Mouse (Mus musculus): ENCODE measurements around the gene Tlr9. TPM values are rescaled to one million over a fixed set of nuclear protein-coding genes. Genes with fewer than 3 reads are reported as not detected.
A peak's percentile ranks its signal among the peaks of the same experiment; 100 is the strongest.

Tlr9 gene
- total and polyA plus RNA-seq, 3 experiments, result 0.27 TPM; not detected in 2

DNA sequence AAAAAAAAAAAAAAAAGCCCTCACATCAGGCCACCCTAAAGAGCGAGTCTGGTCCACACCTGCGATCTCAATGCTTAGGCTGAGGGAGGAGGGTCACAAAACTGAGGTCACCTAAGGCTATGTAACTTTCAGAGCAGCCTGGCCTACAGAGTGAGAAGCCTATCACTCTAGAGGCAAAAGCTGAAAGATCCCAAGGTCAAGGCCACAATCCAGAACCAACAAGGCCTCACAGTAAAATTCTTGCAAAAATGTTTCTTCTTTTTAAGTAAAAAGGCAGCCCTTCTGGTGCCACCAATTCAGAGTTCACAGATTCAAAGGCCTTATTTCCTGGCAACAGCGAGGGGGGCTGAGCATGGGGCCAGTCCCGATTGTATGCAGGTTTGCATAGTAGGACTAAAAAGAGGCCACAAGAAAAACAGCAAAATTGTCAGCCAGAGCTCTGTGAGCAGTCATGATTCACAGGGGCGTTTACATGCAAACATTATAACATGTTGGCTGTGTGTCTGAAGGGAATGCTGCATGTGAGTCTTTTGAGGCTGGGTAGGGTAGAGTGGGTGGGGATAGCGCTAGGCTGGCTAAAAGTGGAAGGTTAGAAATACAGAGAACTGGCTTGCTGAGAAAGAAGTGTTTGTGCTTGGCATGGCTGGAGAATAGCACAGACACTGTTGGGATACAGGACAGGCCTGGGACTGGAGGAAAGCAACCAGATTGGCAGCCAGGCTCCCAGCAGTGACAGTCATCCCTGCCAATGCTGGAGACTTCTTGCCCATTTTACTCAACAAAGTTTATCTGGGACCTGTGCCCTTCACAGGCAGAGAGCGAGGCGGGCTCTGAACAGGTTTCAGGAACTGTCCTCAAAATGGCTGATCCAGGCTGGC is 28.2 kb upstream of the Tlr9 start:
- H3K4me3 ChIP-seq (ENCODE audit: low read depth, low read length), result no peak overlapping the region
- no peak for TF ChIP-seq CTCF (IDR thresholded peaks at IDR 0.05; ENCODE audit: low read depth, low read length)
- no peak for TF ChIP-seq TAL1 (conservative IDR thresholded peaks at IDR 0.05; ENCODE audit: low read depth, low read length)
- no peak for TF ChIP-seq POLR2AphosphoS5 (IDR thresholded peaks at IDR 0.05; ENCODE audit: insufficient replicate concordance, low read depth, low read length)
- no peak for TF ChIP-seq GATA1 (IDR thresholded peaks at IDR 0.05; ENCODE audit: borderline replicate concordance, low read length)
- no peak for TF ChIP-seq GATA2 (IDR thresholded peaks at IDR 0.05; ENCODE audit: borderline replicate concordance, low read depth, low read length)
- no peaks in the 10 kb centered on the region for H3K27me3 ChIP-seq (ENCODE audit: insufficient read depth, low read length)
- H3K36me3 ChIP-seq (replicated peaks), result peaks cover 88% of the 10 kb centered on the region
- ATAC-seq (ENCODE audit: extremely low read depth, insufficient number of reproducible peaks, low FRiP score, poor library complexity, severe bottlenecking) (no peak), DNase-seq (ENCODE audit: low spot score) (no peak)
- peaks cover 38% of the 10 kb centered on the region for H3K4me1 ChIP-seq (ENCODE audit: insufficient read depth, low read depth, low read length)
- no peaks in the 10 kb centered on the region for H3K9me3 ChIP-seq (replicated peaks)

DNA sequence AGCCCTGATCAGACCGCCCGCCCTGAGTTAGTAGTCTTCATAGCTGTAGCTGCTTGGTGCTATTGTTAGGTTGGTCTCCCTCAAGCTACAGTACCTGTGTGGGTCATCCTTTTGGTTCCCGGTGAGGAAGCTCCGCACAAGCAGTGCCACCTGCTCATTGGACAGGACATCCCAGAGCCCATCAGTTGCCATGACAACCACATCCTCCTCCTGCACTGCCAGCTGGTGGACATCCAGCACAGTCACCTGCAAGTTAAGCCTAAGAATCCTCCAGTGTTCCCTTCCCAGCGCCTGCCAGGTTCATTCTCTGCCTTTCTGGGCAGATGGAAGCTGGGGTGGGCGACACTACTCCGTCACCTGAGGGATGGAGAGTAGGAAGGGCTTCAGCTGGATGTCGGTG is 26.7 kb upstream of the Tlr9 start:
- ATAC-seq (ENCODE audit: extremely low read depth, insufficient number of reproducible peaks, low FRiP score, poor library complexity, severe bottlenecking), result no peak
- H3K27me3 ChIP-seq (ENCODE audit: insufficient read depth, low read length), result no peaks in the 10 kb centered on the region
- peaks cover 73% of the 10 kb centered on the region for H3K36me3 ChIP-seq (replicated peaks)
- no peak for TF ChIP-seq POLR2AphosphoS5 (IDR thresholded peaks at IDR 0.05; ENCODE audit: insufficient replicate concordance, low read depth, low read length)
- TF ChIP-seq CTCF (IDR thresholded peaks at IDR 0.05; ENCODE audit: low read depth, low read length), result no peak
- no peak for TF ChIP-seq GATA1 (IDR thresholded peaks at IDR 0.05; ENCODE audit: borderline replicate concordance, low read length)
- no peak overlapping the region for H3K4me3 ChIP-seq (ENCODE audit: low read depth, low read length)
- H3K4me1 ChIP-seq (ENCODE audit: insufficient read depth, low read depth, low read length), result peaks cover 52% of the 10 kb centered on the region
- DNase-seq (ENCODE audit: low spot score), result no peak
- H3K9me3 ChIP-seq (replicated peaks), result no peaks in the 10 kb centered on the region

DNA sequence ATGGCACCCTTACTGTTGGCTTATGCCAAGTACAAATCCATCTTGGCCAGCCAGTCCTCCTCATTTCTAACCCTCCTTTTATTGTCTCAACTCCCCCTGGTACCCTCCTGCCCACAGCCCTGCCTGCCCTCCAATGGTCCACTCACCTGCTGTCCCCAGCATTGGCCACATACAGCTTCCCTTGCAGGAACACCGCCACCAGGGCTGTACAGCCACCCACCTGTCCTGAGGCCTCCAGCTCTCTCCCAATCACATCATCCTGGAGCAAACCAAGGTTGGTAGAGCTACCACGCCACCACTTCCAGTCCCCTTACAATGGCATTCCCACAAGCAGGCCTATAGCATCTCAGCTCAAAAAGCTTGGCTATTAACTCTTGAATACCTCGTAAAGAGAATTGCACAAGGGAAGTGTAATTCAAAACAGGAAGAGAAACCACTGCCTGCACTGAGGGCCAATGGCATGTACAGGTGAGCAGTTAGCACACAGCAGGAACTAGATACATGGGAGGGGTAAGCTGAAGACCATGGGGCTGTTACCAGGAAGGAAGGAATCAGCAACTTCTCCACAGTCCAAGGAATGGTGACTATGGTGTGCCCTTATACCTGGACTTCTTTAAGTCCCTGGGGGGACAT is 25.2 kb upstream of the Tlr9 start:
- DNase-seq (ENCODE audit: low spot score) (no peak), ATAC-seq (ENCODE audit: extremely low read depth, insufficient number of reproducible peaks, low FRiP score, poor library complexity, severe bottlenecking) (no peak)
- H3K4me3 ChIP-seq (ENCODE audit: low read depth, low read length), result no peak overlapping the region
- H3K36me3 ChIP-seq (replicated peaks), result peaks cover 58% of the 10 kb centered on the region
- H3K4me1 ChIP-seq (ENCODE audit: insufficient read depth, low read depth, low read length), result peaks cover 57% of the 10 kb centered on the region
- no peaks in the 10 kb centered on the region for H3K9me3 ChIP-seq (replicated peaks)
- TF ChIP-seq CTCF (IDR thresholded peaks at IDR 0.05; ENCODE audit: low read depth, low read length) (no peak), GATA1 (IDR thresholded peaks at IDR 0.05; ENCODE audit: borderline replicate concordance, low read length) (no peak), GATA2 (IDR thresholded peaks at IDR 0.05; ENCODE audit: borderline replicate concordance, low read depth, low read length) (no peak)
- H3K27me3 ChIP-seq (ENCODE audit: insufficient read depth, low read length), result no peaks in the 10 kb centered on the region

DNA sequence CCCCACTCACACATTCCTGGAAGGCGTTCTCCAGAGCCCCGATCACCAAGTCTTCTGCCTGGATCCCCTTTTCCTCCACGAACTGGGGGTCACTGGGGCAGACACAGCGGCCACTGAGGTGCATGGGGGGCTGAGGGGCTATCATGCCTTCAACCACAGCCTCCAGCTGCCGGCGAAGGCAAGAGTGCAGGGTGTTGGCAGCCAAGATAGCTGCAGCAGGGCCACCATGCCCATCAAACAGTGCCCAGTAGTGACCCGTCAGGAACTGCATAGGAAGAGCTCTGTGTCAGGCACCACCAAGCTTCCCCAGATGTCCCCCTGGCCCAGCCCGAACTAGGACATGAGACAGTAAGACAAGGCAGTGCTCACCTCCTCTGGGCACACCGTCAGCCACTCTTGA is 24.7 kb upstream of the Tlr9 start:
- TF ChIP-seq POLR2AphosphoS5 (IDR thresholded peaks at IDR 0.05; ENCODE audit: insufficient replicate concordance, low read depth, low read length) (no peak), GATA2 (IDR thresholded peaks at IDR 0.05; ENCODE audit: borderline replicate concordance, low read depth, low read length) (no peak), CTCF (IDR thresholded peaks at IDR 0.05; ENCODE audit: low read depth, low read length) (no peak), GATA1 (IDR thresholded peaks at IDR 0.05; ENCODE audit: borderline replicate concordance, low read length) (no peak), TAL1 (conservative IDR thresholded peaks at IDR 0.05; ENCODE audit: low read depth, low read length) (no peak)
- no peak for DNase-seq (ENCODE audit: low spot score)
- peaks cover 52% of the 10 kb centered on the region for H3K36me3 ChIP-seq (replicated peaks)
- H3K27me3 ChIP-seq (ENCODE audit: insufficient read depth, low read length), result no peaks in the 10 kb centered on the region
- no peak for ATAC-seq (ENCODE audit: extremely low read depth, insufficient number of reproducible peaks, low FRiP score, poor library complexity, severe bottlenecking)
- H3K4me3 ChIP-seq (ENCODE audit: low read depth, low read length), result peak overlapping the region; percentile 48; the same call in 1 of the 2 replicates
- no peaks in the 10 kb centered on the region for H3K9me3 ChIP-seq (replicated peaks)
- H3K4me1 ChIP-seq (ENCODE audit: insufficient read depth, low read depth, low read length), result peaks cover 57% of the 10 kb centered on the region

DNA sequence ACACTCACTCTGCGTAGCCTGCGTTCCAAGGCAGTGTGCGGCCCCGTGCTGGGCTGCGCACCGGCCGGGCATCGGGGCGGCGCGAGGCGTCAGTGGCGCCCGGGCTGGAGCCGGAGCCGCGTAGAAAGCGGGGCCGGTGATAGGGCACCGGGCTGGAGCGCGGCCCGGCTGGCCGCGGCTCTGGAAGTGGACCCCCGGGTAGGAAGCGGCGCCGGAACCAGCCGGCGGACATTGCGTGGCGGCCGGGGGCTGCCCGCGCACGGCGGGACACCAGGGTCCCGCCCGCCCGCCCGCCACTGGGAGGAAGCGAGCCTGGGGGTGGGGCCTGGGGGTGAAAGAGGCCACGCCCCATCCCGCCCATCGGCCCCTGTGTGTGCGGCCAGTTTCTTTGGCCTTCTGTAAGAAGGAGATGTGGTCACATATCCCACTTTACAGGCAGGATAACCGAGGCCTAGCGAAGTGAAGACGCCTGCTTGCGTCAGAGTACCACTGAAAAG is 23.4 kb upstream of the Tlr9 start:
- H3K36me3 ChIP-seq (replicated peaks), result peaks cover 41% of the 10 kb centered on the region
- DNase-seq (ENCODE audit: low spot score) (peak; percentile 82), ATAC-seq (ENCODE audit: extremely low read depth, insufficient number of reproducible peaks, low FRiP score, poor library complexity, severe bottlenecking) (peak; percentile 43)
- H3K27me3 ChIP-seq (ENCODE audit: insufficient read depth, low read length), result no peaks in the 10 kb centered on the region
- H3K4me1 ChIP-seq (ENCODE audit: insufficient read depth, low read depth, low read length), result peaks cover 57% of the 10 kb centered on the region
- TF ChIP-seq CTCF (IDR thresholded peaks at IDR 0.05; ENCODE audit: low read depth, low read length), result no peak
- no peak for TF ChIP-seq TAL1 (conservative IDR thresholded peaks at IDR 0.05; ENCODE audit: low read depth, low read length)
- no peak for TF ChIP-seq POLR2AphosphoS5 (IDR thresholded peaks at IDR 0.05; ENCODE audit: insufficient replicate concordance, low read depth, low read length)
- no peak for TF ChIP-seq GATA1 (IDR thresholded peaks at IDR 0.05; ENCODE audit: borderline replicate concordance, low read length)
- TF ChIP-seq GATA2 (IDR thresholded peaks at IDR 0.05; ENCODE audit: borderline replicate concordance, low read depth, low read length), result no peak
- no peaks in the 10 kb centered on the region for H3K9me3 ChIP-seq (replicated peaks)
- peak overlapping the region; percentile 78 for H3K4me3 ChIP-seq (ENCODE audit: low read depth, low read length)

DNA sequence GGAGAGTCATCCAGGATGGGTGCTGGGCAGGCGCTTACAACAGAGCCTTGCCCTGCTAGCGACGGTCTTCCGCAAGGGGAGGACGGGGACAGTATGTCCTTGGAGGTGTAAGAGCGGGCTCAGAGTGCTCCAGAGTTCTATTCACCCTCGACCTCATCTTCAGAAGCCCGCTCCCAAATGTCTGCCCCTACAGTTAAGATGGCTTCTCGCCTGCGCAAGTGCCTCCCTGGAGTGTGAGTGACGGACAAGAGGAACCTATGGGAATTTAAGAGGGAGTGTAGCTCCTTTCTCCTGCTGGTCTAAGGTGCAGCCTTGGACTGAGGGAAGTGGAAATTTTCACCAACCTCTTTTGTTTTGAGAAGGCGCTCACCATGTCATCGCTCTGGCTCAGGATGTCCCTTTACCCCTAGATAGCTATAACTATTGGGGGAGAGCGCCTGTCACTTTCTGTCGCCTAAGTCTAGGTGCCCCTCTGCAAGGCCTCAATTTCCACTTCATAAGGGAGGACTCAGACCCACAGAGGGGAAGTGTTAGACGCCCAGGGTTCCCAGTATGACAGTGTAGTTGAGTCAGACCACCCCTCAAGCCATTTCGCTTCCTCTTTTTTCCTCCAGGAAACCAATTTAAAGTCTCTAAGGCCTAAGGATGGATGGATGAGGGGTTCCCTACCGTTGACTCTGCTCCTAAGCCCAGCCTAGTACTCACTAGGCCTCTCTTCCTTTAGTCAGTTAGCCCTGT is 22.7 kb upstream of the Tlr9 start, which contains the start of gene Ppm1m:
TSS of gene Ppm1m (minus strand) at position 212 of the 738 bp plus-strand sequence.
- no peak for TF ChIP-seq GATA2 (IDR thresholded peaks at IDR 0.05; ENCODE audit: borderline replicate concordance, low read depth, low read length)
- TF ChIP-seq POLR2AphosphoS5 (IDR thresholded peaks at IDR 0.05; ENCODE audit: insufficient replicate concordance, low read depth, low read length), result no peak
- TF ChIP-seq TAL1 (conservative IDR thresholded peaks at IDR 0.05; ENCODE audit: low read depth, low read length), result no peak
- no peak for TF ChIP-seq CTCF (IDR thresholded peaks at IDR 0.05; ENCODE audit: low read depth, low read length)
- no peak for TF ChIP-seq GATA1 (IDR thresholded peaks at IDR 0.05; ENCODE audit: borderline replicate concordance, low read length)
- H3K9me3 ChIP-seq (replicated peaks), result no peaks in the 10 kb centered on the region
- no peaks in the 10 kb centered on the region for H3K27me3 ChIP-seq (ENCODE audit: insufficient read depth, low read length)
- H3K36me3 ChIP-seq (replicated peaks), result peaks cover 41% of the 10 kb centered on the region
- H3K4me3 ChIP-seq (ENCODE audit: low read depth, low read length), result peak within 1 kb of the TSS; percentile 78
- no peak for ATAC-seq (ENCODE audit: extremely low read depth, insufficient number of reproducible peaks, low FRiP score, poor library complexity, severe bottlenecking)
- peaks cover 60% of the 10 kb centered on the region for H3K4me1 ChIP-seq (ENCODE audit: insufficient read depth, low read depth, low read length)
- DNase-seq (ENCODE audit: low spot score), result peak; percentile 28
